Mouse (Mus musculus) spleen, postnatal 0 days (tissue): Measurements from ENCODE around the gene Insl5. TPM values are rescaled to one million over a fixed set of nuclear protein-coding genes. Genes with fewer than 3 reads are reported as not detected.

ENCODE experiments used
- polyA plus RNA-seq: library from polyadenylated mRNA; unstranded; fragments of >200 nt; fragmentation: Nextera tagmentation; extraction: Ambion mirVana; gene quantifications from 2 replicates; pipeline ENCODE4 v1.2.1, GENCODE M21; 2015

The Insl5 gene
- polyA plus RNA-seq, result not detected in 2 replicates

DNA sequence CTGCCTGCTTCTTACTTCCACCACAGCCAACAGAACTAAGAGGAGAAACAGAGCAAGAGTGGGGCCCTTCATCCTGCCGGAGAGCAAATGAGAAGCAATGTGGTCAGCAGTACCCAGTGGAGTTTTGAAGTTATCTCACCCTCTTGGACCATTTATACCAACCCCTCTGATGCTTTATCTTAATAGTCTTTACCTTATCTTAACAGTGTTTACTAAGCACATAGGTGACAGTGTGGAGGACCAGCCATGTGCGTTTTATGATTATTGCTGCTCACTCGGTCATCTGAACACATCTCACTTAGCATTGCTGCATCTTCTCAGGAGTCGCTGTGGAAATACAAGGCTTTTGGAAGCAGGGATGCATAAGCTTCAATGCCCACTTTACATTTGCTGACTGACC lies at the start of gene Insl5:
TSS of gene Insl5 (minus strand) at position 222 of the 400 bp plus-strand sequence.

GRCm38 (mm10) chr4:102978440-102978839 lies 48.2 kb downstream of the Insl5 start, which contains the start of gene Tctex1d1:
Tctex1d1 (plus strand) TSS chr4:102978606.

Other genes with a start within 250 kb of the Insl5 start
- gene Tctex1d1, start 48.2 kb downstream of the Insl5 start, polyA plus RNA-seq, result 0.15 TPM in 1 of 2 replicates, not detected in the other
- gene Mier1, start 87.5 kb upstream of the Insl5 start, polyA plus RNA-seq, result 63.2 and 63.6 TPM in 2 replicates
- gene Wdr78, start 87.7 kb upstream of the Insl5 start, polyA plus RNA-seq, result 0.38 and 0.46 TPM in 2 replicates
- 4.7 and 4.9 TPM in 2 replicates for gene Slc35d1, start 188.3 kb upstream of the Insl5 start, polyA plus RNA-seq